In the genomic region with DNA sequence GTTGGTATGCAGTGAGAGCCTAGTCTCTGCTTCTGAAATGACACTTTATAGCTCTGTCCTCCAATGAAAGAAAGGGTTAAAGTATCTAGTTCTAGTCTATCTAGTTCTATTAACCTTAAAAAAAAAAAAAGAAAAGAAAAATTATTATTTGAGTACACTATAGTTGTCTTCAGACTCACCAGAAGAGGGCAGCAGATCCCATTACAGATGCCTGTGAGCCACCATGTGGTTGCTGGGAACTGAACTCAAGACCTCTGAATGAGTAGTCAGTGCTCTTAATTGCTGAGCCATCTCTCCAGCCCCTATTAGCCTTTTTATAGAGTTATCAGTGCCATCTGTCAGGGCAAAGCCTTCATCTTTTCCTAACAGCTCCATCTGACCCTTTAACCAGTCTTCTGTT, we compare ENCODE assay signal across 15 mouse cellular contexts. TPM values are rescaled to one million over a fixed set of nuclear protein-coding genes. Genes with fewer than 3 reads are reported as not detected.
DNase-seq lines count a peak whose midpoint lies in the region; ATAC-seq and TF ChIP-seq lines count a peak whose summit lies in the region.
"Had no signal": no experiment of that assay in that cellular context is flagged by ENCODE, and none has a peak within 500 bp of the region (broad histone marks: within the 10 kb centered on the region; RNA-seq: fewer than 3 reads in every experiment).

No protein-coding gene starts in this region.

- no peak overlapping the region for H3K4me2 ChIP-seq in kidney, postnatal 0 days (ENCODE audit: low read length)
- H3K4me2 ChIP-seq in stomach, postnatal 0 days (replicated peaks; ENCODE audit: low read depth) = no peak overlapping the region
- H3K4me2 ChIP-seq: forebrain, embryonic 15.5 days; hindbrain, embryonic 15.5 days; midbrain, embryonic 15.5 days had no signal

- in situ Hi-C loops in Patski (cut with MboI; ENCODE audit: low pct_unique_long_range_greater_than_20kb) = no loop called here

- no peaks in the 10 kb centered on the region for H3K27me3 ChIP-seq in kidney, postnatal 0 days (ENCODE audit: insufficient read depth, low read length)
- H3K27me3 ChIP-seq in spleen, adult 2 months (ENCODE audit: control insufficient read depth, insufficient read depth, low read length) = no peaks in the 10 kb centered on the region
- H3K27me3 ChIP-seq in Patski = no peaks in the 10 kb centered on the region
- no peaks in the 10 kb centered on the region for H3K27me3 ChIP-seq in stomach, postnatal 0 days (ENCODE audit: control insufficient read depth, insufficient read depth, low read length)
- H3K27me3 ChIP-seq: forebrain, embryonic 15.5 days; hindbrain, embryonic 15.5 days had no signal

- peaks cover 16% of the 10 kb centered on the region; the same call in 1 of the 2 replicates for H3K4me1 ChIP-seq in kidney, postnatal 0 days (replicated peaks; ENCODE audit: insufficient read depth, low read length)
- peaks cover 2% of the 10 kb centered on the region; the same call in 1 of the 2 replicates for H3K4me1 ChIP-seq in spleen, adult 2 months (ENCODE audit: control insufficient read depth, insufficient read depth, insufficient read length)
- H3K4me1 ChIP-seq in stomach, postnatal 0 days (replicated peaks; ENCODE audit: control insufficient read depth, insufficient read depth) = 0 out of 2 replicates have a peak, but pooled peaks cover 3% of the 10 kb centered on the region

- POLR2A ChIA-PET in Patski (lab: Charles Lee) = interaction anchor here (0.7 to 1.3 kb wide), 2 partner anchors 11 to 130 kb away, joined by 3 read pairs; no protein-coding TSS in a partner anchor

- no peak overlapping the region for H3K9ac ChIP-seq in kidney, postnatal 0 days (ENCODE audit: low read depth, low read length)
- no peak overlapping the region for H3K9ac ChIP-seq in stomach, postnatal 0 days (ENCODE audit: low read length)
- H3K9ac ChIP-seq: forebrain, embryonic 15.5 days; hindbrain, embryonic 15.5 days; midbrain, embryonic 15.5 days had no signal

- DNase-seq in kidney, postnatal 0 days (ENCODE audit: low spot score) = no peak
- DNase-seq in kidney, adult 9 months = no peak
- DNase-seq in spleen, adult 2 months (ENCODE audit: low read depth in 1 of 2, low spot score in 2 of 2) = no peak
- no peak for DNase-seq in spleen, adult 12 weeks (ENCODE audit: low spot score)
- no peak for DNase-seq in Patski (ENCODE audit: low read depth, low spot score)
- DNase-seq in stomach, postnatal 0 days (ENCODE audit: low spot score) = no peak
- DNase-seq in layer of hippocampus, postnatal 10 days (ENCODE audit: low spot score in 2 of 2) = no peak
- DNase-seq in cerebellum, postnatal 25 days = no peak
- DNase-seq: adrenal gland, adult 2 months; gastrocnemius, postnatal 36 days; kidney, postnatal 10 days; right cerebral cortex, adult 18-20 months had no signal

- no peak overlapping the region for H3K4me3 ChIP-seq in kidney, postnatal 0 days (replicated peaks; ENCODE audit: low read depth, low read length)
- no peak overlapping the region for H3K4me3 ChIP-seq in spleen, adult 2 months (ENCODE audit: extremely low read depth, insufficient read depth, insufficient read length)
- H3K4me3 ChIP-seq in stomach, postnatal 0 days (ENCODE audit: low read depth, low read length) = no peak overlapping the region
- H3K4me3 ChIP-seq: forebrain, embryonic 15.5 days; hindbrain, embryonic 15.5 days; midbrain, embryonic 15.5 days had no signal

- no peak for TF ChIP-seq EP300 in stomach, postnatal 0 days (optimal IDR thresholded peaks at IDR 0.05)

- no peaks in the 10 kb centered on the region for H3K9me3 ChIP-seq in kidney, postnatal 0 days (replicated peaks; ENCODE audit: low read length)
- H3K9me3 ChIP-seq in stomach, postnatal 0 days (ENCODE audit: control insufficient read depth, low read length) = no peaks in the 10 kb centered on the region
- H3K9me3 ChIP-seq: forebrain, embryonic 15.5 days; hindbrain, embryonic 15.5 days; midbrain, embryonic 15.5 days had no signal

- CTCF ChIA-PET in Patski (lab: Charles Lee) = interaction anchor here (1.3 to 2.8 kb wide), 2 partner anchors 11 to 134 kb away, joined by 4 to 7 read pairs; no protein-coding TSS in a partner anchor

- H3K27ac ChIP-seq in kidney, postnatal 0 days = no peak overlapping the region
- no peak overlapping the region for H3K27ac ChIP-seq in spleen, adult 2 months (ENCODE audit: insufficient read depth, low read length)
- H3K27ac ChIP-seq in stomach, postnatal 0 days (replicated peaks) = no peak overlapping the region
- H3K27ac ChIP-seq: forebrain, embryonic 15.5 days; hindbrain, embryonic 15.5 days; midbrain, embryonic 15.5 days had no signal

- no peaks in the 10 kb centered on the region for H3K36me3 ChIP-seq in kidney, postnatal 0 days (ENCODE audit: insufficient read depth, low read length)
- H3K36me3 ChIP-seq in spleen, adult 2 months (ENCODE audit: control insufficient read depth, insufficient read depth, low read length) = no peaks in the 10 kb centered on the region
- no peaks in the 10 kb centered on the region for H3K36me3 ChIP-seq in stomach, postnatal 0 days (ENCODE audit: control insufficient read depth, insufficient read depth, low read length)
- H3K36me3 ChIP-seq: forebrain, embryonic 15.5 days; hindbrain, embryonic 15.5 days; midbrain, embryonic 15.5 days had no signal

- ATAC-seq in kidney, postnatal 0 days (replicated peaks; ENCODE audit: low FRiP score, low read depth) = no peak
- no peak for ATAC-seq in Patski
- no peak for ATAC-seq in stomach, postnatal 0 days (ENCODE audit: low FRiP score, low TSS enrichment)
- ATAC-seq: forebrain, embryonic 15.5 days; midbrain, embryonic 15.5 days had no signal

- TF ChIP-seq CTCF in kidney, postnatal 0 days (IDR thresholded peaks at IDR 0.05; ENCODE audit: low read depth) = peak; percentile 55
- TF ChIP-seq CTCF in spleen, adult 2 months (IDR thresholded peaks at IDR 0.05; ENCODE audit: extremely low read depth, insufficient read depth, insufficient read length, insufficient replicate concordance) = 0 out of 2 replicates have a peak, but pooled peaks have one; percentile 6
- TF ChIP-seq CTCF in Patski (IDR thresholded peaks at IDR 0.05) = peak; percentile 72
- peak; percentile 58 for TF ChIP-seq CTCF in stomach, postnatal 0 days (IDR thresholded peaks at IDR 0.05; ENCODE audit: low read depth)

- TF ChIP-seq POLR2A in spleen, adult 2 months (IDR thresholded peaks at IDR 0.05; ENCODE audit: low read depth, low read length) = no peak

RNA-seq across cellular contexts. Expression of gene Fdx1, which starts 3.0 kb away (rescaled TPM):
- 220 and 228 TPM in 2 replicates for polyA plus RNA-seq in kidney, postnatal 0 days (2015; fragmentation: Nextera tagmentation; extraction: Ambion mirVana)
- polyA plus RNA-seq in spleen, adult 2 months (2012; rRNA removed) = 15.0 and 21.8 TPM in 2 replicates
- 62.4 TPM for polyA plus RNA-seq in Patski (2021)
- polyA plus RNA-seq in stomach, postnatal 0 days (2015; fragmentation: Nextera tagmentation; extraction: Ambion mirVana) = 143 TPM in 2 replicates
- total RNA-seq in layer of hippocampus, postnatal 10 days (2021) = 10 to 100 TPM; 15.9 to 17.7 TPM

Comparison
In these comparisons a context has a peak if more than half of its experiments do, and no peak if none do; other contexts are left out.
1. CTCF ChIP-seq: peak in every context shown above with its lines; median percentile 72 in Patski; 58 in stomach, postnatal 0 days; 55 in kidney, postnatal 0 days; 6 in spleen, adult 2 months.